ENCODE assay signal across 9 mouse cellular contexts in the genomic region with DNA sequence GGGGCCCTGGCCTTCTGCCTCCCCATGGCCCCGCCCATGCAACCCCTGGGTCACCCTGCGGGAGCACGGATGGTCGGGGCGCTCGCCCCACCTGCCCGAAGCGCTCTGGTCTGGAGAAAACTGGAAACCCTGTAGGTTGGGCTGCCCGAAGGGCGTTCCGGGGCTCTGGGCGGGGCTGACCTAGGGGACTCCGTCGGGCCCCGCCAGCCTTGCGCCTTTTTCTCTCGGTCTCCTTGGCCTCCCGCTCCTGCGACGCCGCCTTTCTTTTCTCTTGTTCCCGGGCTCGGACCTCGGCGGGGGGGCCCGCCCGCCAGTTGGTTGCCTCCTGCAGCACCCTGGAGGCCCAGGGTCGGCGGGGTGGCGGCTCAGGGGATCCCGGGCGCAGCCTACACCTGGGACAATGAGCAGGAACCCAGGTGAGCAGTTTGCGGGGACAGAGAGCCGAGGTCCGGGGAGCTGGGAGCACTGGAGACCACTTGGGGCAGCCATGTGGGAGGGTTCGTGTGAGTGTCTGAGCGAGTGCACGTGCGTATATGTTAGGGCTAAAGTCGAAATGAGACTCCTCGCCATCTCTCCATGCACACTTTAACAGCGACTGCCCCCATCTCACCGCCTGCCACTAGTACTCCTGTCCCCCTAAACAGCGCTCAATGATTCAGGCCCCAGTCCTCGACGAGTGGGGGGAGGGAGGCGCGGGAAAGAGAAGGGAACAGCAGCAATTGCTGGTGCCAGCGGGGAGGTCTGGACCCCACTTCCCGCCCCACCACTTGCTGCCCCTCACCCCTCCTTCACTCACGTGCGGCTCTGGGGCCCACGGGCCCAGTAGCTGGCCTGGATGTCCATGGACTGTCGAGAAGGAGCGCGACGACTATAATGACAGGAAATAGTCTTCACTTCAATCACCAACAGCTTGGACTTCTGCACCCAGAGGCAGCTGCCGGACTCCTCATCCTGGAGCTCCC. TPM values are rescaled to one million over a fixed set of nuclear protein-coding genes. Genes with fewer than 3 reads are reported as not detected.
DNase-seq lines count a peak whose midpoint lies in the region; ATAC-seq and TF ChIP-seq lines count a peak whose summit lies in the region.
"Had no signal": no experiment of that assay in that cellular context is flagged by ENCODE, and none has a peak within 500 bp of the region (broad histone marks: within the 10 kb centered on the region; RNA-seq: fewer than 3 reads in every experiment).

No protein-coding gene starts in this region.

- no peaks in the 10 kb centered on the region for H3K9me3 ChIP-seq in embryonic facial prominence, embryonic 15.5 days (replicated peaks)
- H3K9me3 ChIP-seq in midbrain, embryonic 11.5 days (ENCODE audit: control insufficient read depth, low read length): no peaks in the 10 kb centered on the region

- TF ChIP-seq POLR2A in kidney, adult 2 months (IDR thresholded peaks at IDR 0.05; ENCODE audit: low read depth, low read length): no peak

- peak overlapping the region; percentile 88 for H3K4me2 ChIP-seq in embryonic facial prominence, embryonic 15.5 days (replicated peaks)
- peak overlapping the region; percentile 44 for H3K4me2 ChIP-seq in midbrain, embryonic 11.5 days

- H3K9ac ChIP-seq in embryonic facial prominence, embryonic 15.5 days: no peak overlapping the region
- peak overlapping the region; percentile 22 for H3K9ac ChIP-seq in midbrain, embryonic 11.5 days (ENCODE audit: low read length)

- DNase-seq in gastrocnemius, adult 2 months: peak; percentile 49
- DNase-seq in gastrocnemius, adult 18-20 months (ENCODE audit: low spot score): no peak
- DNase-seq in B cell, adult 2 months: peak; percentile 49 to 50
- no peak for DNase-seq in kidney, adult 2 months
- DNase-seq in midbrain, embryonic 11.5 days (ENCODE audit: low spot score, missing footprints): peak; percentile 92
- DNase-seq in frontal cortex, postnatal 25 days (ENCODE audit: low spot score in 2 of 2): no peak
- DNase-seq in cerebellum, adult 9-11 months: no peak

- no peak overlapping the region for H3K27ac ChIP-seq in gastrocnemius, adult 2 months
- no peak overlapping the region for H3K27ac ChIP-seq in embryonic facial prominence, embryonic 15.5 days (replicated peaks)
- no peak overlapping the region for H3K27ac ChIP-seq in kidney, adult 2 months (ENCODE audit: insufficient read depth, low read depth, low read length)
- no peak overlapping the region for H3K27ac ChIP-seq in midbrain, embryonic 11.5 days (ENCODE audit: low read depth, low read length)

- TF ChIP-seq CTCF in gastrocnemius, adult 2 months (IDR thresholded peaks at IDR 0.05): no peak
- no peak for TF ChIP-seq CTCF in kidney, adult 2 months (conservative IDR thresholded peaks at IDR 0.05; ENCODE audit: insufficient read depth, insufficient read length, low read depth, low read length)

- intact Hi-C loops in gastrocnemius, adult 2 months (cut with DNase I): no loop called here

- 1% methylated on average over 58 of the region's 58 CpGs for WGBS in embryonic facial prominence, embryonic 15.5 days
- 3% methylated on average over 57 of the region's 58 CpGs for WGBS in kidney, adult 2 months
- WGBS in midbrain, embryonic 11.5 days: 1% methylated on average over 53 of the region's 58 CpGs

- no peak for ATAC-seq in embryonic facial prominence, embryonic 15.5 days (ENCODE audit: insufficient number of reproducible peaks, low FRiP score, low TSS enrichment, low read depth)
- ATAC-seq in midbrain, embryonic 11.5 days (ENCODE audit: low FRiP score): no peak

- peaks cover 81% of the 10 kb centered on the region for H3K27me3 ChIP-seq in embryonic facial prominence, embryonic 15.5 days
- H3K27me3 ChIP-seq in kidney, adult 2 months (replicated peaks; ENCODE audit: control insufficient read depth, insufficient read depth, low read length): peaks cover 3% of the 10 kb centered on the region; the same call in 1 of the 2 replicates
- H3K27me3 ChIP-seq in midbrain, embryonic 11.5 days (ENCODE audit: control insufficient read depth, insufficient read depth, low read length): peaks cover 80% of the 10 kb centered on the region

- peak overlapping the region; percentile 76 for H3K4me3 ChIP-seq in gastrocnemius, adult 2 months
- H3K4me3 ChIP-seq in embryonic facial prominence, embryonic 15.5 days (replicated peaks): peak overlapping the region; percentile 48
- H3K4me3 ChIP-seq in kidney, adult 2 months (ENCODE audit: insufficient read depth, low read depth, low read length): peak overlapping the region; percentile 23; the same call in 1 of the 2 replicates
- peak overlapping the region; percentile 30 for H3K4me3 ChIP-seq in midbrain, embryonic 11.5 days (ENCODE audit: low read depth, low read length)

- H3K4me1 ChIP-seq in embryonic facial prominence, embryonic 15.5 days: peaks cover 45% of the 10 kb centered on the region
- peaks cover 4% of the 10 kb centered on the region; the same call in 1 of the 2 replicates for H3K4me1 ChIP-seq in kidney, adult 2 months (ENCODE audit: control insufficient read depth, insufficient read depth, low read length)
- peaks cover 19% of the 10 kb centered on the region for H3K4me1 ChIP-seq in midbrain, embryonic 11.5 days (ENCODE audit: control insufficient read depth, insufficient read depth, low read length)

- H3K36me3 ChIP-seq in embryonic facial prominence, embryonic 15.5 days: 0 out of 2 replicates have a peak, but pooled peaks cover 5% of the 10 kb centered on the region
- H3K36me3 ChIP-seq in kidney, adult 2 months (ENCODE audit: control insufficient read depth, insufficient read depth, low read length): peaks cover 2% of the 10 kb centered on the region; the same call in 1 of the 2 replicates
- no peaks in the 10 kb centered on the region for H3K36me3 ChIP-seq in midbrain, embryonic 11.5 days (ENCODE audit: control insufficient read depth, insufficient read depth, low read length)

RNA-seq across cellular contexts. Expression of a gene that starts 2.2 kb away (rescaled TPM):
- under 1 TPM; 0.33 to 0.78 TPM for total RNA-seq in gastrocnemius, adult 2 months (2021)
- under 1 TPM; 0.36 to 0.57 TPM for total RNA-seq in gastrocnemius, adult 18-20 months (2021)
- 0.04 and 0.05 TPM in 2 replicates for polyA plus RNA-seq in embryonic facial prominence, embryonic 15.5 days (2015; fragmentation: Nextera tagmentation; extraction: Ambion mirVana)
- 12.1 and 12.3 TPM in 2 replicates for polyA plus RNA-seq in kidney, adult 2 months (2012; rRNA removed)
- 0.48 and 0.74 TPM in 2 replicates for polyA plus RNA-seq in midbrain, embryonic 11.5 days (2014; fragmentation: Nextera tagmentation; extraction: Ambion mirVana)

RNA-seq across cellular contexts. Expression of a gene that starts 17.4 kb away (rescaled TPM):
- total RNA-seq in gastrocnemius, adult 2 months (2021): under 1 TPM in 1 of 2 experiments, not detected in 1; 0.08 TPM
- not detected for total RNA-seq in gastrocnemius, adult 18-20 months (2021)
- 0.07 TPM in 1 of 2 replicates, not detected in the other for polyA plus RNA-seq in embryonic facial prominence, embryonic 15.5 days (2015; fragmentation: Nextera tagmentation; extraction: Ambion mirVana)
- 0.04 TPM in 1 of 2 replicates, not detected in the other for polyA plus RNA-seq in kidney, adult 2 months (2012; rRNA removed)
- 11.6 and 14.0 TPM in 2 replicates for polyA plus RNA-seq in midbrain, embryonic 11.5 days (2014; fragmentation: Nextera tagmentation; extraction: Ambion mirVana)
- total RNA-seq: hematopoietic stem cell, adult 5-6 weeks had no signal

RNA-seq across cellular contexts. Expression of a gene that starts 24.2 kb away (rescaled TPM):
- total RNA-seq in gastrocnemius, adult 2 months (2021): 10 to 100 TPM; 49.0 to 59.5 TPM
- 10 to 100 TPM; 48.1 to 49.6 TPM for total RNA-seq in gastrocnemius, adult 18-20 months (2021)
- polyA plus RNA-seq in embryonic facial prominence, embryonic 15.5 days (2015; fragmentation: Nextera tagmentation; extraction: Ambion mirVana): 90.5 and 91.9 TPM in 2 replicates
- 68.9 and 72.7 TPM in 2 replicates for polyA plus RNA-seq in kidney, adult 2 months (2012; rRNA removed)
- polyA plus RNA-seq in midbrain, embryonic 11.5 days (2014; fragmentation: Nextera tagmentation; extraction: Ambion mirVana): 69.7 and 81.4 TPM in 2 replicates

RNA-seq across cellular contexts. Expression of a gene that starts 29.1 kb away (rescaled TPM):
- total RNA-seq in gastrocnemius, adult 2 months (2021): 1 to 10 TPM in 1 of 2 experiments, under 1 TPM in 1; 0.97 to 1.4 TPM
- total RNA-seq in gastrocnemius, adult 18-20 months (2021): 1 to 10 TPM in 1 of 2 experiments, under 1 TPM in 1; 0.57 to 1.4 TPM
- polyA plus RNA-seq in embryonic facial prominence, embryonic 15.5 days (2015; fragmentation: Nextera tagmentation; extraction: Ambion mirVana): 6.0 and 8.0 TPM in 2 replicates
- polyA plus RNA-seq in kidney, adult 2 months (2012; rRNA removed): 0.22 and 0.25 TPM in 2 replicates
- polyA plus RNA-seq in midbrain, embryonic 11.5 days (2014; fragmentation: Nextera tagmentation; extraction: Ambion mirVana): 0.30 and 0.40 TPM in 2 replicates

RNA-seq across cellular contexts. Expression of a gene that starts 44.1 kb away (rescaled TPM):
- total RNA-seq in gastrocnemius, adult 2 months (2021): 1 to 10 TPM; 8.1 to 9.4 TPM
- total RNA-seq in gastrocnemius, adult 18-20 months (2021): 1 to 10 TPM; 8.1 to 9.0 TPM
- polyA plus RNA-seq in embryonic facial prominence, embryonic 15.5 days (2015; fragmentation: Nextera tagmentation; extraction: Ambion mirVana): 52.6 and 53.3 TPM in 2 replicates
- polyA plus RNA-seq in kidney, adult 2 months (2012; rRNA removed): 114 and 143 TPM in 2 replicates
- polyA plus RNA-seq in midbrain, embryonic 11.5 days (2014; fragmentation: Nextera tagmentation; extraction: Ambion mirVana): 28.1 and 33.4 TPM in 2 replicates

Comparison
In these comparisons a context has a peak if more than half of its experiments do, and no peak if none do; other contexts are left out.
1. DNase-seq: peak in gastrocnemius, adult 2 months (single experiment), B cell, adult 2 months (2 of 2) and midbrain, embryonic 11.5 days (single experiment); none in gastrocnemius, adult 18-20 months (single experiment), kidney, adult 2 months (single experiment), frontal cortex, postnatal 25 days (0 of 2) and cerebellum, adult 9-11 months (single experiment).
2. H3K4me3 ChIP-seq: peak in every context shown above with its lines; median percentile 76 in gastrocnemius, adult 2 months; 48 in embryonic facial prominence, embryonic 15.5 days; 30 in midbrain, embryonic 11.5 days; 23 in kidney, adult 2 months.
3. RNA of a gene that starts 17.4 kb away (polyA plus RNA-seq): 11.6 to 14.0 TPM in midbrain, embryonic 11.5 days; 0.07 TPM in embryonic facial prominence, embryonic 15.5 days and 0.04 TPM in kidney, adult 2 months; every median in the first group is over 10 times any median in the second.